Mouse (Mus musculus) cortical plate, adult 2 months (tissue): ENCODE results near the gene Mcm8. TPM values are rescaled to one million over a fixed set of nuclear protein-coding genes. Genes with fewer than 3 reads are reported as not detected.

Experiments
- H3K27ac ChIP-seq: fragments of 200-500 bp; 2 replicates; pipeline ENCODE4 v1.5.1; 2012; ENCODE audit warnings: low read length, control low read depth, inconsistent platforms; ENCODE audit not compliant: insufficient read depth
- H3K4me1 ChIP-seq: fragments of 200-500 bp; 2 replicates; pipeline ENCODE4 v1.6.1; 2011; ENCODE audit warnings: low read length; ENCODE audit not compliant: control insufficient read depth, insufficient read depth
- H3K4me3 ChIP-seq: fragments of 200-500 bp; 2 replicates; pipeline ENCODE4 v1.5.1; 2011; ENCODE audit warnings: mild to moderate bottlenecking, low read length, control low read depth; ENCODE audit not compliant: insufficient read depth
- CTCF ChIP-seq: fragments of 200-500 bp; IDR thresholded peaks from 2 replicates; pipeline ENCODE4 v1.5.1; 2011; ENCODE audit warnings: mild to moderate bottlenecking, control low read depth, low read length; ENCODE audit not compliant: insufficient read depth; ENCODE audit errors: extremely low read depth
- POLR2A ChIP-seq: fragments of 200-500 bp; IDR thresholded peaks from 2 replicates; pipeline ENCODE4 v1.6.1; 2011; ENCODE audit warnings: mild to moderate bottlenecking, low read length, control low read depth; ENCODE audit not compliant: insufficient read depth; ENCODE audit errors: extremely low read depth
- polyA plus RNA-seq: library from polyadenylated mRNA; depleted of rRNA; stranded (reverse); fragments of >200 nt; gene quantifications from 2 replicates; pipeline ENCODE4 v1.2.3, GENCODE M21; 2012; rRNA removed

The Mcm8 gene
- 3.4 and 3.9 TPM in 2 replicates for polyA plus RNA-seq

DNA sequence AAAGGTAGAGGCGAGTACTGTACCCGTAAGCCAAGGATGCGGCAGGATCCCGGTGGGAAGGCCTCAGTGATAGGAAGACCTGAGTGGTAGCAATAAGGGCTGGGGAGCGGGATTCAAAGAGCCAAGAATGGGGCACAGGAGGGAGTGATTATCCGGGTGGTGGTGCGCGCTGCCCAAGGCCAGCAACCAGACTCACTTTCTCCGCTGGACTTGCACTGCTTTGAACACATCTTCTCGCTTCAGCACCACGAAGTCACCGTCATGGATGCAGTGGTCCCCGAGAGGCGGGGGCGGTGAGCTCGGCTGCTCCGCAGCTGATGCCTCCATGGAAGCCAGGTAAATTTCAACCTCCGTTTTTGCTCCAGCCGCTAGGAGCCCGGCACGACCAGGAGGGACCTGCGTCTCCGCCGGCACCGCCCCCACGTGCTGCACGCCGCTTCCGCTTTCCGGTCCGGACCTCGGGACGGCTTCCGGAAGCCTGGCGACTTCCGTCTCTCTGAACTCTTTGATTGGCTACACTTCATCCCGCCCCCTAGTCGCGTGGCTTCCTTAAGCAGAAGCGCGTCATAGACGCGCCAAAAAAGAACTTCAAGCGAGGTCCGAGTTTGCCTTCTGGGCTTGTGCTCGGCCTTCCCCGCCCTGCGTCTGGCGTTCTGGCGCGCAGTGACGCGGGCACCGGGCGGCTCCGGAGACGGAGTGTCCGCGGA is at the start of gene Mcm8, which contains the start of gene Trmt6:
Gene Mcm8, plus strand, starts transcription at position 534 of the 707 bp plus-strand sequence.
Gene Trmt6, minus strand, starts transcription at position 448 of the 707 bp plus-strand sequence.
- no peak for TF ChIP-seq CTCF
- TF ChIP-seq POLR2A: peak; percentile 53; the same call in 1 of the 2 replicates
- H3K4me1 ChIP-seq: peaks cover 3% of the 10 kb centered on the region; the same call in 1 of the 2 replicates
- H3K27ac ChIP-seq: no peak within 1 kb of the TSS
- peak within 1 kb of the TSS; percentile 89 for H3K4me3 ChIP-seq

DNA sequence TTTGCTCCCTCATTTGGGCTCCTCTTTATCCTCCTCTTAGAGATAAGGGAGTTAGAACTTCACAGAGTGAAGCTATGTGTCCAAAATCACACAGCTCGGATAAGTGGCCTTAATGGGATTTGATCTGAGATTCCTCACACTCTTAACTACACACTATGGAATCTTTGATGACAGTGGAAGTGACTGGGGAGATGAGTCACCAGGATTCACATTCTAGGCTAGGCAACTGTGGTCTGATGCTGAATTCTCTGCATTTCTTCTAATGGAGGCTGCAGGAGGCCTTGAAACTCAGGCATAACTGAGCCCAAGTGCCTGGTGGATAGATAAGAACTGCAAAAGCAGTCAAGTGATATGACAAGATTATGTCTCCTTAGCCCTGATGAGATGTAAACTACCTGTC is 45.1 kb upstream of the Mcm8 start:
- no peaks in the 10 kb centered on the region for H3K4me1 ChIP-seq
- no peak for TF ChIP-seq CTCF
- TF ChIP-seq POLR2A: no peak
- H3K27ac ChIP-seq: no peak overlapping the region
- no peak overlapping the region for H3K4me3 ChIP-seq

DNA sequence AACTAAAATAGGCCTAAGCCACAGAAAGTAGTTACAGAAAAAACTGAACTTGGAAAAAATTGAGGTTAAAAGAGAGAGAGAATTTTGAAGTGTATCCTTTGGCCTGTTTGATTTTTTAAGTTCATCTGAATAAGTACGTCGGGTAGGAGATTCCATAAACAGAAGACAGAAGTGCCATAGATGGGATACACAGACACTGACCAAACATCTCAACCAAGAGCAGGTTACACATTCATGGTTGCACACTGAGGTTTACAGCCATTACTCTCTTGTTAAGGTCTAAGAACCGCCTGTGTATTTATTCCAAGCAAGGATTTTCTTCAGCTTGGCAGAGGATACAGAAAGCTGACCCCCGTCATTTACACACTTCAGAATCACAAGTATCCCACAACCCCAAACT is 35.0 kb upstream of the Mcm8 start, which contains the start of gene Chgb:
Gene Chgb, plus strand, starts transcription at position 301 of the 400 bp plus-strand sequence.
- no peak for TF ChIP-seq CTCF
- TF ChIP-seq POLR2A: no peak
- Histone ChIP-seq H3K4me3 (peak within 1 kb of the TSS; percentile 84), H3K4me1 (no peaks in the 10 kb centered on the region; the same call in 1 of the 2 replicates), H3K27ac (peak within 1 kb of the TSS; percentile 94)

DNA sequence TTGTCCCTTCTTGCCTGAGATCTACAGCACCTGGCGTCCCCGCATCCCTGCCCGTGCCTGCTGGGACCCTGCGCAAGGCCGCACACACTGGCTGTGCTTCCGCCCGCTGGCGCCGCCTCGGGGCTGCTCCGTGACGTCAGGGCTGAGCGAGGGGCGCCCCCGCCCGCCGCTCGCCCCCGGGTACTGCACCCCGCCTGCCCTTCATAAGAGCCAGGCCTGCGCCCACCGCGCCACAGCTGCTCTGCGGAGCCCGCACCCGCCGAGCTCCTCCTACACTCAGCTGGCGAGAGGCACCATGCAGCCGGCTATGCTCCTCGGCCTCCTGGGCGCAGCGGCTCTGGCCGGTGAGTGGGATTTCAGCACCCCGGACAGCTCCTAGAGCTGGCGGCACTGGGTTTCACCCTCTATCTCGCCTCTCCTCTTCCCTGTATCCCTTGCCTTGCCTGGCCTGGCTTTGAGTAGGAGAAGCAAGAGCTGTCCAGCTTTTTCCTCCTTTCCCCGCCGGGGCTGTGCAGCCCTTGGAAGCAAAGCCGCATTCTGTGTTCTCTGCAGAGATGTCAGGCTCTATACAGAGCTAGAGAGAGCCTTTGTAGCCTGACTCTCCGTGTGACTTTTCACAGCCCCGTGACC is 34.4 kb upstream of the Mcm8 start:
- TF ChIP-seq CTCF (no peak), POLR2A (peak; percentile 55; the same call in 1 of the 2 replicates)
- H3K4me1 ChIP-seq: no peaks in the 10 kb centered on the region; the same call in 1 of the 2 replicates
- H3K4me3 ChIP-seq: peak overlapping the region; percentile 84
- peak overlapping the region; percentile 94 for H3K27ac ChIP-seq

DNA sequence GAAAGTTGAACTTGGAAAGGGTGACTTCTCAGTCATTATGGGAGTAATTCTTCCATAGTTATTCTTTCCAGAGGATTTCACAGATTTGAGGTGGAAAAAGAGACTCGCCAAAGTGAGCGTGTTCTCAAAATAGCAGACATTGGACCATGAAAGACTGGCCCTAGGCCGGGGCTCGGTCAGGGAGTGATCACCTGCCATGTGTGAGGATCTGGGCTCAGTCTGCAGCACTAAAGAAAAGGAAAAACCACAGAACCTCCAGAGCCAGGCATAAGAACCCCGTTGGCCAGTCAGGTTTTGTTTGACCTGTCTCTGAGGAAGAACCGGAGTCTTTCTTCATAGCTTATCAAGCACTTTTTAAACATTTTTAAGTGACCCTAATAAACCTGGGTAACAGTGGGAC is 31.9 kb upstream of the Mcm8 start:
- TF ChIP-seq CTCF (no peak), POLR2A (no peak)
- Histone ChIP-seq H3K27ac (no peak overlapping the region), H3K4me3 (peak overlapping the region; percentile 52), H3K4me1 (no peaks in the 10 kb centered on the region; the same call in 1 of the 2 replicates)

DNA sequence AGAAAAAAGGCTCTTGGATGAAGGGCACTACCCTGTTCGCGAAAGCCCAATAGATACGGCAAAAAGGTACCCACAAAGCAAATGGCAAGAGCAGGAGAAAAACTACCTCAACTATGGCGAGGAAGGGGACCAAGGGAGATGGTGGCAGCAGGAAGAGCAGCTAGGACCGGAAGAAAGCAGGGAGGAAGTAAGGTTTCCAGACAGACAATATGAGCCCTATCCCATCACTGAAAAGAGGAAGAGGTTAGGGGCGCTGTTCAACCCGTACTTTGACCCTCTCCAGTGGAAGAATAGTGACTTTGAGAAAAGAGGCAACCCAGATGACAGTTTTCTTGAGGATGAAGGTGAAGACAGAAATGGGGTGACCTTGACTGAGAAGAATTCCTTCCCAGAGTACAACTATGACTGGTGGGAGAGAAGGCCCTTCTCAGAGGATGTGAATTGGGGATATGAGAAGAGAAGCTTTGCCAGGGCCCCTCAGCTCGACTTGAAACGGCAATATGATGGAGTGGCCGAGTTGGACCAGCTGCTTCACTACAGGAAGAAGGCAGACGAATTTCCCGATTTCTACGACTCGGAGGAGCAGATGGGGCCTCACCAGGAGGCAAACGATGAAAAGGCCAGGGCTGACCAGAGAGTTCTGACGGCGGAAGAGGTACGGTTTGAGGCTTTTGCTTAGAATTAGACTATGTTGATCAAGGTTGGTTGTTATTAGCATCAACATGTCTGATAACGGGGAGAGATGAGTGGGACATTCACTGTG is 22.3 kb upstream of the Mcm8 start:
- H3K4me3 ChIP-seq: no peak overlapping the region
- H3K4me1 ChIP-seq: no peaks in the 10 kb centered on the region
- H3K27ac ChIP-seq: no peak overlapping the region
- TF ChIP-seq POLR2A (no peak), CTCF (no peak)

DNA sequence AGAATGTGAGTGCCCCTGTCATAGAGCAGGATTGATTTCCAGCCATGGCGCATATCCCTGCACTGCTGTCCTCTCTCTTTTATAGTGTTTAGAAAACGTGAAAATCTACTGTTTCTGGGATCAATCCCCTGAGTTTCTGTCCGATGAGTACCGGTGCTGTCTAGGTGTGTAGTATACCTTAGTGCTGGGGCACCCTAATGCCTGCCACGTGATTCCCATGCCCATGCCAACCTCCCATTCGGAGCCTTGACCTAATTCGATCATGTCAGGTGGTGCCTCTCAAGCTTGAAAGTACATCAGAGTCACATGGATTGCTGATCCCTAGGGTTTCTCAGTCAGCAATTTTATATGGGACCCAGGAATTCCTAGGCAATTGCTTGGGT is 21.7 kb upstream of the Mcm8 start:
- no peak overlapping the region for H3K27ac ChIP-seq
- no peak overlapping the region for H3K4me3 ChIP-seq
- H3K4me1 ChIP-seq: no peaks in the 10 kb centered on the region
- TF ChIP-seq CTCF: no peak
- TF ChIP-seq POLR2A: no peak

DNA sequence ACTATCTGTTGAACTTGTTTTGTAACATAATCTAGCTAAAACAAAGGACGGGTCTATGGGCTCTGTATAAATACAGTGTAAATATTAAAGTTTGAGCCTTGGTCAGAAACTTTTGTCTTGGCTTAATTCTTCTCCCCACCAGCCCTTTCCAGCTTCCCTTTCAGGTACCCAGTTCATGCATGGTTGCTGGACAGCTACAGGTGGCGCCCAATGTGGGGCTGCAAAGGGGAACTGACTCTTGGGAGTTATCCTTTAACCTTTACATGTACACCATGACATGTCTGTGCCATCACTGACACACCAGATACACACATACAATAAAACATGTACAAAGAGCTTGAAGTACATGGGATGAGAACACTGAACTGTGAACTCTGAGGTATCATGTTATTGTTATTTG is 13.0 kb upstream of the Mcm8 start:
- Histone ChIP-seq H3K4me3 (no peak overlapping the region), H3K4me1 (no peaks in the 10 kb centered on the region), H3K27ac (no peak overlapping the region)
- TF ChIP-seq POLR2A (no peak), CTCF (no peak)

DNA sequence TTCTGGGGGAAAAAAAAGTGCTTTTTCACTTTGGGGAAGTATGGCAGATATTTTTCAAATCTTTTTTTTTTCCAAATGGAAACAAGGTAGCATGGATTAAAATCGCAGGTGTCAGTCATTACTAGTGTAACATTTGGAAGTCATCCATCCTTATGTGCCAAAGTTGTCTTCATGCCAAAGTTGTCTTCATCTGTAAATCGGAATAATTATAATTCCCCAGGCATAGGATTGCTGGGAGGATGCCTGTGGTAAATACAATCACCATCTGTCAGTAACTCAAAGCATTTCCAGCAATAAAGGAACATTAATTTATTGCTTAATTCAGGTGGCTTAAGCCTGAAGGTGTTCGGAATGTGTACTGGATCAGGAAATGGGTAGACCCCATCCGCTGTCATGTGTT is 25.1 kb downstream of the Mcm8 start:
- no peak overlapping the region for H3K27ac ChIP-seq
- H3K4me1 ChIP-seq: no peaks in the 10 kb centered on the region
- TF ChIP-seq POLR2A (no peak), CTCF (no peak)
- no peak overlapping the region for H3K4me3 ChIP-seq
